Mouse (Mus musculus) forebrain, embryonic 12.5 days (tissue): ENCODE measurements at regions not wholly inside any gene's neighbourhood (a gene's known extent, or its start where the extent isn't known, plus 50 kb on each side); places are given as distances from the start of the nearest gene placed in this dataset.

Source experiments
- ATAC-seq: fragments of 200-750 bp; cut with Nextera tagmentation; 2 replicates; pipeline ENCODE4 v1.8.0; 2017; ENCODE audit warnings: moderate TSS enrichment; ENCODE audit not compliant: low FRiP score
- H3K27ac ChIP-seq: fragments of 300-500 bp; sonication (generic); 2 replicates; pipeline ENCODE4 v1.5.1; 2016; ENCODE audit warnings: mild to moderate bottlenecking
- H3K27me3 ChIP-seq: fragments of 300-500 bp; sonication (generic); 2 replicates; pipeline ENCODE4 v1.6.1; 2016; ENCODE audit warnings: mild to moderate bottlenecking
- H3K36me3 ChIP-seq: fragments of 300-500 bp; sonication (generic); replicated peaks from 2 replicates; pipeline ENCODE4 v1.6.1; 2016; ENCODE audit warnings: mild to moderate bottlenecking
- H3K4me1 ChIP-seq: fragments of 300-500 bp; sonication (generic); 2 replicates; pipeline ENCODE4 v1.6.1; 2016
- H3K4me2 ChIP-seq: fragments of 300-500 bp; sonication (generic); 2 replicates; pipeline ENCODE4 v1.6.1; 2016; ENCODE audit warnings: mild to moderate bottlenecking, moderate library complexity
- H3K4me3 ChIP-seq: fragments of 300-500 bp; sonication (generic); replicated peaks from 2 replicates; pipeline ENCODE4 v1.5.1; 2016; ENCODE audit warnings: mild to moderate bottlenecking
- H3K9ac ChIP-seq: fragments of 300-500 bp; sonication (generic); 2 replicates; pipeline ENCODE4 v1.6.1; 2016; ENCODE audit warnings: mild to moderate bottlenecking
- H3K9me3 ChIP-seq: fragments of 300-500 bp; sonication (generic); 2 replicates; pipeline ENCODE4 v1.6.1; 2016
- WGBS: fragments of 180-500 bp; shearing (Covaris S2); methylation state at CpG from one replicate; pipeline ENCODE4 v1.1.7; 2016; 5-methylcytosine and 5-hydroxymethylcytosine counted together

DNA sequence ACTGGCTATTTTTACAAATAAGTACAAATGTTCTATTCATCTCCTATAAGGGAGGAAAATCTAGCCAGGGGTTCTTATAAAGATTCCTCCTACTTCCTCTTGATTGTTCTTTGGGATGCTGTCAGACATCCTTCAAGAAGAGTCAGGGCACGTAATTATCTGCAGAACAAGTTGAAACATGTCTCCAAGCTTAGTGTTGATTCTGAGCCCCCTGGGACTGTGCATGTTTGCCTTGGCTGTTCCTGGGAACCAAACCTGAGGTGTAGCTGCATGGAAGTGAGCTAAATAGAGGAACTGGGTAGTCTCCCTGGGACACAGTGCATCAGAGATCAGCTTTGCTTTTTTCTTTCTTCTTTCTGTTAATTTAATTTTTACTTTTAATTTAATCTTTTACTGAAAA is 484.8 kb upstream of the 4930452B06Rik start:
- Histone ChIP-seq H3K9ac (no peak overlapping the region), H3K4me3 (no peak overlapping the region), H3K4me2 (no peak overlapping the region), H3K4me1 (no peaks in the 10 kb centered on the region), H3K36me3 (no peaks in the 10 kb centered on the region), H3K27ac (no peak overlapping the region), H3K27me3 (no peaks in the 10 kb centered on the region), H3K9me3 (no peaks in the 10 kb centered on the region)
- WGBS, result 65% methylated on average over 1 of the region's 1 CpGs
- ATAC-seq, result no peak

DNA sequence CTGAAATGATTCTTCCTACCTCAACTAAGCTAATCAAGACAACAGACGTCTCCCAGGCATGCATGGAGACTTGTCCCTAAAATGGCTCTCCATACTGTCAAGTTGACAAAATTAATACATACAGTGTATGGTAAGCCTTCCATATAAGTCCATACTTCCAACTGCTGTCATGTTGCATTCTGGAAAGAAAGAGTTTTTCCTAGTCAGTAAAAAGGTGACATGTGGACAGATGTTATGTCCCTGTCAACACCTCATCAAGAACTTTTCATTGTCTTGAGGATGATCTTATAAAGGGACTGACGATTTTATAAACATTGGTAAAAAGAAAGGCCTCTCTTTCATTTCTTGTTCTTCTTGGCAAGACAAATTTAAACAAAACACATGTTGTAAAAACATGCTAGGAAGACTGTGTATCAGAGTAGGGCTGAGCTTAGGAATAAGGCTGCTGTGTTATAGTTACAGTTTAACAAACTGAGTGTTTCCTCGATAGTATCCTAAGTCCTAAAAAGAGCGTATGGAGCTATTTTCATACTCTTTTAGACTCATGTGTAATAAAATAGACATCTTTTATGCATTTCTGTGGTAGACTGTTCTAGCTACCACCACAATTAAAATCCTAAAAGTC is 480.7 kb upstream of the 4930452B06Rik start:
- no peaks in the 10 kb centered on the region for H3K9me3 ChIP-seq
- no peaks in the 10 kb centered on the region for H3K4me1 ChIP-seq
- H3K36me3 ChIP-seq, result no peaks in the 10 kb centered on the region
- no peak for ATAC-seq
- no peak overlapping the region for H3K27ac ChIP-seq
- H3K9ac ChIP-seq, result no peak overlapping the region
- 86% methylated on average over 4 of the region's 4 CpGs for WGBS
- no peak overlapping the region for H3K4me3 ChIP-seq
- no peaks in the 10 kb centered on the region for H3K27me3 ChIP-seq
- H3K4me2 ChIP-seq, result no peak overlapping the region

DNA sequence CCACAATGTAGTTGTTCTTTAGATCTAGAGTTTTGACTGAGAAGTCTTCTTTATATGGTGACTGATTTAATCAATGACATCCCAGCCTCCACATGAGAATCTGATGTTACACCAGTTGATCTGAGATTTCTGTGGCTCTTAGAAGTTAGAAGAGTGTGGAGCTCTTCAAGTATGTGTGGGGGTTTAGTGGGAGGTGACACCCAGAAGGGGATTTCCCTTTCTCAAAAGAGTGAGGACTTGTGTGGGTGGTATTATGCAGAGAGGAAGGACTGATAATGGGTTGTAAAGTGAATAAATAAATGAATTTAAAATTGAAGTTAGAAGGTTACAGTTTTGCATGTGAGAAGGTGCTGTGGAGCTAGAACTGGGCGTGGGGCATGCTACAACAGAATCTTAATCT is 439.7 kb upstream of the 4930452B06Rik start:
- no peak overlapping the region for H3K4me2 ChIP-seq
- H3K9me3 ChIP-seq, result no peaks in the 10 kb centered on the region
- H3K27me3 ChIP-seq, result no peaks in the 10 kb centered on the region
- no peaks in the 10 kb centered on the region for H3K36me3 ChIP-seq
- H3K4me3 ChIP-seq, result no peak overlapping the region
- ATAC-seq, result no peak
- H3K9ac ChIP-seq, result no peak overlapping the region
- H3K4me1 ChIP-seq, result no peaks in the 10 kb centered on the region
- 74% methylated on average over 1 of the region's 1 CpGs for WGBS
- no peak overlapping the region for H3K27ac ChIP-seq

DNA sequence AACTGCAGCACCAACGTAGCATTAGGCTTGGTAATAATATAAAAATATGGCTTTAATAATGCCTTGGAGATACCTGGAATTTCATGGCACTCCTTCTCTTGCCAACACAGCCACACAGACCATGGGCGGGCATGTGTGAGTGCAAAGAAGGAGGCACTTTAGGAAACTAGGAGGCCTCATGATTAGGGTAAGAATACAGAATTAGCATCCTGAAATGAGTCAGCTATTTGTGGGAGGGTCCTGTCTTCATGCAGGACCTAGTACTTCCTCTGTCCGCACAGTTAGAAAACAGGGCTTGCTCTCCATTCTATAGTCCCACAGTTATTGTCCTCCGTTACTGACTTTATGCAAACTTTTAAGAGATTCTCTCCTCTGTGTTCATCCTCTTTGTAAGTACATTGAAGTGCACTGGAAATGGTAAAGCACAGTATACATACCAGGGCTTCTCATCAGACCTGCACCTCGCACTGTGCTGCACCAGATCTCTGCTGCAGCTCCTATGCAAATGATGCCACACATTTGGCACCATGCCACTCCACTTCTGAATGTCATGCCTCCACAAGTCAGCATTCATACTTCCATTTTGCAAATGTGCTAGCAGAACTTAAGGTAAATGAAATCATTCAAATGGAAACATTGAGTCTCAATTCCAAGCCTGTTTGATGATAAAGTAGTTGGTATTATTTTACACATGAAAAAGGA is 423.7 kb upstream of the 4930452B06Rik start:
- Histone ChIP-seq H3K4me2 (no peak overlapping the region), H3K9me3 (no peaks in the 10 kb centered on the region), H3K9ac (no peak overlapping the region), H3K27me3 (no peaks in the 10 kb centered on the region), H3K4me3 (no peak overlapping the region), H3K27ac (no peak overlapping the region), H3K36me3 (no peaks in the 10 kb centered on the region), H3K4me1 (no peaks in the 10 kb centered on the region)
- WGBS, result 88% methylated on average over 5 of the region's 5 CpGs
- no peak; the same call in 1 of the 2 replicates for ATAC-seq

DNA sequence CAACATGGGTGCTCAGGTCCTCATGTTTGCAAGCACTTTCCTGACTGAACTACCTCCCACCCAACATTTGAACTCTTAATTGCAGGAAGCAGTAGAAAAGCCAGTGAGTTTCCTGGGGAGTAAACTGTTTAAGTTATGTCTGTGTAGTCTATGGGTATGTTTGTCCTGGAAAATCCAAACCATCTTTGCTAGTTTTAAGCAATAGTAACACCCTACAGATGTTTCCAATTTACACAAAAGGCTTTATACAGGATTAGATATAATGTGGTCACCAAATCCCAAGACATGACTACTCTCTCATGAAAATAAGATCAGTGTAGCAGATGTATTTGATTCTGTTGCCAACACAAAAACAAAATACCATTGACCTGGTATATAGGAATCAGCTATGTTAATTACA is 421.1 kb upstream of the 4930452B06Rik start:
- Histone ChIP-seq H3K4me2 (no peak overlapping the region), H3K9me3 (no peaks in the 10 kb centered on the region), H3K9ac (no peak overlapping the region), H3K27me3 (no peaks in the 10 kb centered on the region), H3K4me3 (no peak overlapping the region), H3K4me1 (no peaks in the 10 kb centered on the region), H3K36me3 (no peaks in the 10 kb centered on the region), H3K27ac (no peak overlapping the region)
- no peak for ATAC-seq

DNA sequence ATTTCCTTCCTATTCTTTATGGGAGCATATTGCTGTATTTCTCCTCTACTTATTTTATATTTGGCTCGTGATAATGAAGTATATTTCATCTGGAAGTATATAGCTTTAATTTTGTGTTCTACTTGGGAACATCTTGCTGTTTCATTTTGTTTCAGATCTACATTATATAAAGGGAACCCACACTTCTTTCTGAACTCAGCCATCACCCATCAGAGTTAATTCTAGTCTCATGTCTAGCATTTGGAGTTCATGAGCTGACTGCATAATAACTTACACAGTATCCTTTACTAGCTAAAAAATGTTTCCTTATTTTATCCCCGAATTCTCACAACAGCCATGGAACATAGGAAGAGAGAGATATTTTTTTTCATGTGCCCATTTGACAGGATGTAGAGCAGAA is 413.6 kb upstream of the 4930452B06Rik start:
- H3K27ac ChIP-seq, result no peak overlapping the region
- H3K27me3 ChIP-seq, result no peaks in the 10 kb centered on the region
- H3K4me3 ChIP-seq, result no peak overlapping the region
- 79% methylated on average over 2 of the region's 2 CpGs for WGBS
- no peaks in the 10 kb centered on the region for H3K9me3 ChIP-seq
- no peaks in the 10 kb centered on the region for H3K4me1 ChIP-seq
- no peak for ATAC-seq
- H3K9ac ChIP-seq, result no peak overlapping the region
- H3K36me3 ChIP-seq, result no peaks in the 10 kb centered on the region
- H3K4me2 ChIP-seq, result no peak overlapping the region

DNA sequence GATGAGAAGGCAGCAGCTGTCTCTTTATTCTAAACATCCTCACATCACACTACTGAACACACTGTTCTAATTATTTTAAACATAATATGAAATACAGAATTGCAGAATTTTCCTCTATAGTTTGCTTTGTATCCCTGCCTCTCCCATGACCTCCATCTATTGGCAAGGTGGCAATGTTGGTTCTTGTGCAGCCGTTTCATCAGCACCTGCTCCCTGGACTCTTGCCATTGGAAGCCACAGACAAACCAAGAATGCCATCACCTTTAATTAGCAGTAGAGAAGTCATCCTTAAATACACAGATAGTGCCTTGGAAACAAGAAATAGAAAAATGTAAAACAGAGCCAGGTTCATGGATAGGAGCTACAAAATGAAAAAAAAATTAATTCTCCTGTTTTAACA is 413.0 kb upstream of the 4930452B06Rik start:
- Histone ChIP-seq H3K36me3 (no peaks in the 10 kb centered on the region), H3K9me3 (no peaks in the 10 kb centered on the region), H3K9ac (no peak overlapping the region), H3K4me1 (no peaks in the 10 kb centered on the region), H3K4me3 (no peak overlapping the region), H3K4me2 (no peak overlapping the region), H3K27ac (no peak overlapping the region), H3K27me3 (no peaks in the 10 kb centered on the region)
- no peak for ATAC-seq
- WGBS, result 87% methylated on average over 1 of the region's 1 CpGs

DNA sequence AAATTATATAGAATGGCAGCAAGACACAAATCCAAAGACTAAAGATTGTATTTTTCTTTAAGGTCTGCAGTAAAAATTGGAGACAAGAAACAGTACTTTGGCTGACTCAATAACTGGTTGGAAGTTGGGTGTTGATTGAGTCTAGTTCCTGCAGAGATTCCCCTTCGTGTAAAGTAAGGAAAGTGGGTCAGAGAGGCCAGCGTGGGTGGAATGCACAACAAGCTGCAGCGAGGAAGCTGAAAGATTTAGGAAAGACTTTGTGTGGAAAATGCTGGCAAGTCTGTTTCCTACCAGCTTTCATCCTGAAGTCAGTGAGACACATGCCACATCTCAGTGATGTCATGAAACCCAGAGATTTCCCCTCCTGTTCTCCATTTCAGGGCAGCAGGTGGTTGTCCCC is 405.1 kb upstream of the 4930452B06Rik start:
- no peak overlapping the region for H3K27ac ChIP-seq
- H3K9me3 ChIP-seq, result no peaks in the 10 kb centered on the region
- H3K9ac ChIP-seq, result no peak overlapping the region
- H3K36me3 ChIP-seq, result no peaks in the 10 kb centered on the region
- no peaks in the 10 kb centered on the region for H3K27me3 ChIP-seq
- no peaks in the 10 kb centered on the region for H3K4me1 ChIP-seq
- WGBS, result 89% methylated on average over 3 of the region's 3 CpGs
- ATAC-seq, result no peak
- no peak overlapping the region for H3K4me2 ChIP-seq
- no peak overlapping the region for H3K4me3 ChIP-seq

DNA sequence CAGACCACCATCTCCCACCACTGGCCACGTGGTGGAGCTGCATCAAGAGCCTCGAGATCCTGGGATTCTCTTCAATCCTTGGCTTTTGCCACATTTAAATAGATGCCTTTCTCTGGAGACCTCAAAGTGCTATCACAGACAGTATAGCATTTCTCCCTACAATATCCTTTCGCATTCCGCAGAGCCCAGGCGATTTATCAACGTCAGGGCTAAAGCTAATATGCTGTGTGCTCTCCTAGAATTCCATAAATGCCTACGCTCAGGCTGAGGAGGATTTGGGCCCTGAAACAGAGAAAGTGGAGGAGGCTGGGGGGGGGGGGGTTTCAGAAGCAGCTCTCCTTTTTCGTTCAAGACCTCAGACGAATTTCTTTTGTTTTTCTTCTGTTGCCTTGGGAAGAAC is 394.0 kb upstream of the 4930452B06Rik start:
- no peak for ATAC-seq
- no peaks in the 10 kb centered on the region for H3K27me3 ChIP-seq
- WGBS, result 77% methylated on average over 9 of the region's 9 CpGs

DNA sequence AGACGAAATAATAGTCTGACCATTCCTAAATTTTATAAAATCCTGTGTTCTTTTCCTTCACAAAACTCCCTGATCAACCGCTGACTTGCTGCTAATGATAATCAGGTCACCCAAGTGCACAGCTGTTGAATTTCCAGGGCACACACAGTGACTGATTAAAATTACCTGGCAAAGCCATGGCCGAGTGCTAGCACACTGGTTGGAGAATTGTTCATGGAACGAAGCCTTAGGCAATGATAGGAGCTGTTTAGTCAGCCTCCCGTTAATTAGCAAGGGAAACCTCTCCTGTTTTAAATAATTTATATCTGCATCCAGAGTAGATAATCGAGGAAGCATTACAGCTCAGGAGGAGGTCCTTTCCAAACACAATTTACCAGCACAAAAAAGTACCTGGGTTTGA is 362.8 kb upstream of the 4930452B06Rik start:
- H3K9me3 ChIP-seq, result no peaks in the 10 kb centered on the region
- no peak overlapping the region for H3K9ac ChIP-seq
- WGBS, result 41% methylated on average over 6 of the region's 6 CpGs
- no peaks in the 10 kb centered on the region for H3K36me3 ChIP-seq
- H3K27me3 ChIP-seq, result no peaks in the 10 kb centered on the region
- no peak overlapping the region for H3K4me3 ChIP-seq
- H3K27ac ChIP-seq, result no peak overlapping the region
- no peak; the same call in 1 of the 2 replicates for ATAC-seq
- no peaks in the 10 kb centered on the region for H3K4me1 ChIP-seq
- H3K4me2 ChIP-seq, result no peak overlapping the region

More for the DNA sequence above, 394.0 kb upstream of the 4930452B06Rik start:
- H3K4me2 ChIP-seq, result no peak overlapping the region
- no peaks in the 10 kb centered on the region for H3K9me3 ChIP-seq
- no peak overlapping the region for H3K9ac ChIP-seq
- no peak overlapping the region for H3K27ac ChIP-seq
- H3K4me3 ChIP-seq, result no peak overlapping the region
- H3K4me1 ChIP-seq, result no peaks in the 10 kb centered on the region
- no peaks in the 10 kb centered on the region for H3K36me3 ChIP-seq

DNA sequence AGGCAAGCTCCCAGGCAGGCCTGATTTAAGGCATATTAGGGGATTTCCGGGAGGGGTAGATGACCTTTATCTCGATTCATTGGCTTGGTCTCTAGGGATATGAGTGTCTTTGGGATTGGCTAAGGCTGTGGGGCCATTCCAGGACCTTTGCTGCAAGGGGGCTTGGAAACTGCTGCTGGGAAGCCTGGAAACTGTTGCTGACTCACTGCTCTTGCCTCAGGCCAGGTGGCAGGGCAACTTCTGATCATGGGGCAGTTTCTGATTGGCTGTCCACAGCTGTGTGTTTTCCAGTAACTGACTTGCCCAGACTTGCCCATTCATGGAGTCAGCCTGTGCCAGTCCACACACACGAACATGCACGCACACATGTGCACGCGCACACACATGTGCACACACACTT is 349.8 kb upstream of the 4930452B06Rik start:
- Histone ChIP-seq H3K36me3 (no peaks in the 10 kb centered on the region), H3K27ac (no peak overlapping the region), H3K9me3 (no peaks in the 10 kb centered on the region), H3K4me3 (no peak overlapping the region), H3K4me1 (no peaks in the 10 kb centered on the region), H3K9ac (no peak overlapping the region), H3K27me3 (no peaks in the 10 kb centered on the region), H3K4me2 (no peak overlapping the region)
- no peak for ATAC-seq
- 91% methylated on average over 6 of the region's 6 CpGs for WGBS

DNA sequence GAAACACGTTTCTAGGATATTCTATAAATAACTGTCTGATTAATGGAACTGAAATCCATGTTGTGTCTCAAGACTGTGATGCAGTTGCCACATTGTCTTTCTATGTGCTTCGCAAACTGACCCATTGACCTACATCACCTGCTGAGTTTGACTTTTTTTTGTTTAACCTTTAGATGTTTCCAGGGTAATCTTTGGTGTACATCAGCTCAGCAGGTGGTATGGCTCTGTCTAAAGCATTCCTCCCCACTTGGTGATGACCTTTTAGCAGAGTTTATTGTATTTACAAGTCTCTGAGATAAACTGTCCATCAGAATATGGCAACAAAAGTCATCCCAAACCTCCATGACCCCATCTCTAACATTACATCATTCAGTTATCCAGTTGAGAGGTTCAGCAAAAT is 337.0 kb upstream of the 4930452B06Rik start:
- H3K4me1 ChIP-seq, result no peaks in the 10 kb centered on the region
- no peak overlapping the region for H3K4me2 ChIP-seq
- no peak overlapping the region for H3K4me3 ChIP-seq
- no peak overlapping the region for H3K27ac ChIP-seq
- 82% methylated on average over 2 of the region's 2 CpGs for WGBS
- no peaks in the 10 kb centered on the region for H3K9me3 ChIP-seq
- no peaks in the 10 kb centered on the region for H3K27me3 ChIP-seq
- H3K36me3 ChIP-seq, result no peaks in the 10 kb centered on the region
- no peak for ATAC-seq
- no peak overlapping the region for H3K9ac ChIP-seq

DNA sequence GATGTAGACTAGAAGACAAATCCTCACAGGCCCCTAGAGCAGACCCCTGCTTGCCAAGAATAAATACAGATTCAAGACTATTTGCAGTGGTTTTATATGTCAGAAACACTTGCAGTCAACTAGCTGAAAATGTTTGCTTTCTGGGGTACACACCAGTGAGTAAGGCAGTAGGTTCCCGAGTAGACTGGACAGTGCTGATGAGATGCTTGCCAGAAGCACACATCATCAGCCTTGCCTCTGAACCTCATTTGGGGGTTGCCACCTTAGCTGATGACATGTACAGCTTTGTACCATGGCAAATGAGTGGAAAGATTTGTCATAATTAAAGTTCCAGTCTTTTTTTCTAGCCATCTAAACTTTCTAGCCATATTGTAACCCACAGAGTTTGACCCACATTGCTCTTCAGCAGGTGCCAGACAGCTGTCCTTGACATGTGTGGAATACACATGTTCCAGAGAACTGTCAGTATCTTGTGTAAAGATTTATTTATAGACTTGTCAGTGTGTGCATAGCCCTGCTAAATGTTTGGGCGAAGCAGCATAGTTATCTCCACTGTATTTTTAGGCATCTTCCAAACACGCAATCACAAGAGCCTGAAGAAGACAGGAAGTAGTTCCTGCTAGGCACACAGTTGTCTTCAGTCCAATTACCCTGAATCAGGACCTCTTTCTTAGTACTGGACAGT is 334.5 kb upstream of the 4930452B06Rik start:
- no peaks in the 10 kb centered on the region for H3K4me1 ChIP-seq

More for the DNA sequence above, 334.5 kb upstream of the 4930452B06Rik start:
- WGBS, result 90% methylated on average over 3 of the region's 3 CpGs
- no peak overlapping the region for H3K27ac ChIP-seq
- H3K4me3 ChIP-seq, result no peak overlapping the region
- no peak for ATAC-seq
- no peaks in the 10 kb centered on the region for H3K36me3 ChIP-seq
- no peak overlapping the region for H3K4me2 ChIP-seq
- H3K9me3 ChIP-seq, result no peaks in the 10 kb centered on the region
- H3K27me3 ChIP-seq, result no peaks in the 10 kb centered on the region
- H3K9ac ChIP-seq, result no peak overlapping the region
